Mouse (Mus musculus) hindbrain, postnatal 0 days (tissue): ENCODE measurements at regions not wholly inside any gene's neighbourhood (a gene's known extent, or its start where the extent isn't known, plus 50 kb on each side); places are given as distances from the start of the nearest gene placed in this dataset.

ENCODE experiments used
- ATAC-seq: fragments of 200-750 bp; cut with Nextera tagmentation; 2 replicates; pipeline ENCODE4 v1.8.0; 2017; ENCODE audit warnings: mild to moderate bottlenecking, moderate TSS enrichment, moderate library complexity
- DNase-seq: peaks from one replicate; pipeline ENCODE4 v3.0.0-alpha.2; 2015; ENCODE audit warnings: low spot score
- H3K27ac ChIP-seq: fragments of 300-500 bp; sonication (generic); 2 replicates; pipeline ENCODE4 v1.5.1; 2014; ENCODE audit warnings: mild to moderate bottlenecking
- H3K27me3 ChIP-seq: fragments of 300-500 bp; sonication (generic); 2 replicates; pipeline ENCODE4 v1.6.1; 2014; ENCODE audit warnings: low read length, mixed read lengths; ENCODE audit not compliant: insufficient read depth
- H3K36me3 ChIP-seq: fragments of 300-500 bp; sonication (generic); 2 replicates; pipeline ENCODE4 v1.6.1; 2014; ENCODE audit warnings: low read length, mixed read lengths; ENCODE audit not compliant: insufficient read depth
- H3K4me1 ChIP-seq: fragments of 300-500 bp; sonication (generic); 2 replicates; pipeline ENCODE4 v1.6.1; 2014; ENCODE audit warnings: antibody characterized with exemption, low read length, mixed read lengths; ENCODE audit not compliant: insufficient read depth
- H3K4me2 ChIP-seq: fragments of 300-500 bp; sonication (generic); 2 replicates; pipeline ENCODE4 v1.6.1; 2014; ENCODE audit warnings: low read depth, mild to moderate bottlenecking, low read length, moderate library complexity, mixed read lengths
- H3K4me3 ChIP-seq: fragments of 300-500 bp; sonication (generic); 2 replicates; pipeline ENCODE4 v1.5.1; 2014; ENCODE audit warnings: low read length
- H3K9ac ChIP-seq: fragments of 300-500 bp; sonication (generic); replicated peaks from 2 replicates; pipeline ENCODE4 v1.6.1; 2014; ENCODE audit warnings: mild to moderate bottlenecking, low read length, moderate library complexity, mixed read lengths
- H3K9me3 ChIP-seq: fragments of 300-500 bp; sonication (generic); 2 replicates; pipeline ENCODE4 v1.6.1; 2016; ENCODE audit warnings: low read length, mixed read lengths
- CTCF ChIP-seq: IDR thresholded peaks from 2 replicates; pipeline ENCODE4 v1.5.1; 2016; ENCODE audit warnings: antibody characterized with exemption, control low read depth, low read depth
- WGBS: fragments of 180-500 bp; shearing (Covaris S2); extraction: QIAGEN DNeasy Blood & Tissue Kit; methylation state at CpG from one replicate; pipeline ENCODE4 v1.1.7; 2014; 5-methylcytosine and 5-hydroxymethylcytosine counted together

- Histone ChIP-seq H3K27me3 (no peaks in the 10 kb centered on the region), H3K27ac (no peak overlapping the region; the same call in 1 of the 2 replicates), H3K36me3 (no peaks in the 10 kb centered on the region), H3K9ac (no peak overlapping the region), H3K4me1 (no peaks in the 10 kb centered on the region), H3K4me3 (no peak overlapping the region), H3K4me2 (no peak overlapping the region), H3K9me3 (no peaks in the 10 kb centered on the region)
- DNase-seq (peak; percentile 65), ATAC-seq (no peak)
- TF ChIP-seq CTCF = peak; percentile 18
- WGBS = 45% methylated on average over 4 of the region's 4 CpGs
Observed at GRCm38 (mm10) chr3:137100627-137101404, 240.1 kb upstream of the Emcn start.

DNA sequence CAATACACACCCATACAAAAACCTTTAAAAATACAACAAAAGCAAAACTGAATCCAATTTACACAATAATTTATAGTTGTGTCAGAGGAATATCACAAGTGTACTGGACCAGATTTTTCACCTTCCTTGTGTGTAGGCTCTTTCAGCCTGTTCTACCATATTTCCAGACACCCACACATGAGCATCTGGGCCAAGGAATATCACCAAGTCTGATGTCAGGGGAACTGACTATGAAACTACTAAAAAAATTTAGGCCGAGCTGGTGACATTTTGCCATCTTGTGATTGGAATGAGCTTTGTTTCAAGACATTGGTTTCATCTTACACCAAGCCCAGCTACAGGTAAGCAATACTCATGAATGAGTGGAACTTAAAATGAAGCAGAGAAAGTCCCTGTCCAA is 234.9 kb upstream of the Emcn start:
- DNase-seq = no peak
- no peak for ATAC-seq

DNA sequence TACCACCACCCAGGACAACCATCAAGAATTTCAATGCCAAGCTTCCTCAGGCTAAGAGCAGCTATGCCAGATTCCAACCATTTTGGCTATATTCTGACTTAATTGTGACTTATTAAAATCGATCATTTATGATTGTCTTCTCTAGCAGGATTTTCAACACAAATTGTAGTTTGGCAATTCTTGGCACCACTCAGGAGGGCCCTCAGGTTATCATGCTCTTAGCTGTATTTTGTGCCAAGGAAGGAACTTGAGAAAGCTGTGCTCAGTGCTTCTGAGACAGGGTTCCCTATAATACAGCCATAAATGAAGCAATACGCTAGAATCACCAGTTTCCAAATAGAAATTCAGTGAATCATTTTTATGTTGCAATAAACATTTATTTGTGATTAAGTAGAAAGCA is 232.7 kb upstream of the Emcn start:
- no peak for DNase-seq
- Histone ChIP-seq H3K4me2 (no peak overlapping the region), H3K9me3 (no peaks in the 10 kb centered on the region), H3K4me3 (no peak overlapping the region), H3K27me3 (no peaks in the 10 kb centered on the region), H3K36me3 (no peaks in the 10 kb centered on the region), H3K4me1 (no peaks in the 10 kb centered on the region), H3K27ac (no peak overlapping the region), H3K9ac (no peak overlapping the region)
- ATAC-seq = no peak
- no peak for TF ChIP-seq CTCF
- WGBS = 83% methylated on average over 2 of the region's 2 CpGs

More for the DNA sequence above, 234.9 kb upstream of the Emcn start:
- Histone ChIP-seq H3K36me3 (no peaks in the 10 kb centered on the region), H3K4me1 (no peaks in the 10 kb centered on the region), H3K27ac (no peak overlapping the region), H3K9ac (no peak overlapping the region), H3K4me2 (no peak overlapping the region), H3K9me3 (no peaks in the 10 kb centered on the region), H3K27me3 (no peaks in the 10 kb centered on the region), H3K4me3 (no peak overlapping the region)
- no peak for TF ChIP-seq CTCF
- 92% methylated on average over 1 of the region's 1 CpGs for WGBS

GRCm38 (mm10) chr3:137109786-137110185 is 231.1 kb upstream of the Emcn start:
- Histone ChIP-seq H3K4me2 (no peak overlapping the region), H3K9ac (no peak overlapping the region), H3K4me3 (no peak overlapping the region), H3K27me3 (no peaks in the 10 kb centered on the region), H3K9me3 (no peaks in the 10 kb centered on the region), H3K27ac (no peak overlapping the region), H3K36me3 (no peaks in the 10 kb centered on the region), H3K4me1 (no peaks in the 10 kb centered on the region)
- TF ChIP-seq CTCF = no peak
- ATAC-seq (0 out of 2 replicates have a peak, but pooled peaks have one; percentile 24), DNase-seq (peak; percentile 42)
- 65% methylated on average over 9 of the region's 9 CpGs for WGBS

GRCm38 (mm10) chr3:137110485-137110884 is 230.4 kb upstream of the Emcn start:
- WGBS = 61% methylated on average over 4 of the region's 4 CpGs
- H3K4me1 ChIP-seq = no peaks in the 10 kb centered on the region
- no peak overlapping the region for H3K4me3 ChIP-seq
- H3K4me2 ChIP-seq = no peak overlapping the region
- ATAC-seq = peak; percentile 89
- no peaks in the 10 kb centered on the region for H3K9me3 ChIP-seq
- no peak overlapping the region for H3K27ac ChIP-seq
- no peak for TF ChIP-seq CTCF
- no peak overlapping the region for H3K9ac ChIP-seq
- peak; percentile 76 for DNase-seq
- no peaks in the 10 kb centered on the region for H3K27me3 ChIP-seq
- no peaks in the 10 kb centered on the region for H3K36me3 ChIP-seq

DNA sequence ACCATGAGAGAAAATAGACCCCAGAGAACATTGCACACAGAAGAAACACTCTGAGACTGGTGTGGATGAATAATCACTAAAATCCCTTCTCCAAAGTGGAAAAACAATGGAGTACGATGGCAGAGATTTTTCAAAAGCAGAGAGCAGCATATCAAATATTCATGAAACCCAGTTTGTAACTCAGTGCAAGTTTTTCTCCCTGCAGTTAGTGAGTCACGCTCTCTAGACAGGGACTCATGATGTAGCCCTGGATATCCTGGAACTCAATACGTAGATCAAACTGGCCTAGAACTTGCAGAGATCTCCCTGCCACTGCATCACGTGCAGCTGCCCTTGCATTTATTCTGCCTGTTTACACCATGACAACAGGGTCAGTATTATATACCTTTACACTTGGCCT is 210.9 kb upstream of the Emcn start:
- H3K27me3 ChIP-seq = no peaks in the 10 kb centered on the region
- no peak overlapping the region for H3K4me3 ChIP-seq
- H3K4me1 ChIP-seq = no peaks in the 10 kb centered on the region
- no peaks in the 10 kb centered on the region for H3K36me3 ChIP-seq
- H3K4me2 ChIP-seq = no peak overlapping the region
- ATAC-seq (no peak), DNase-seq (no peak)
- H3K9me3 ChIP-seq = no peaks in the 10 kb centered on the region
- WGBS = 82% methylated on average over 4 of the region's 4 CpGs
- TF ChIP-seq CTCF = no peak
- no peak overlapping the region for H3K27ac ChIP-seq
- no peak overlapping the region for H3K9ac ChIP-seq

- H3K4me1 ChIP-seq = no peaks in the 10 kb centered on the region
- no peaks in the 10 kb centered on the region for H3K36me3 ChIP-seq
- H3K9ac ChIP-seq = no peak overlapping the region
- TF ChIP-seq CTCF = no peak
- H3K9me3 ChIP-seq = no peaks in the 10 kb centered on the region
- 70% methylated on average over 3 of the region's 3 CpGs for WGBS
- no peak overlapping the region for H3K4me3 ChIP-seq
- DNase-seq (no peak), ATAC-seq (no peak)
- no peak overlapping the region for H3K4me2 ChIP-seq
- no peak overlapping the region for H3K27ac ChIP-seq
- H3K27me3 ChIP-seq = no peaks in the 10 kb centered on the region
Observed at GRCm38 (mm10) chr3:137142041-137142440, 198.8 kb upstream of the Emcn start.
